15 mouse cellular contexts compared by ENCODE assay signal in genomic region chr9:77463195-77463594, GRCm38 (mm10).
DNase-seq lines count a peak whose midpoint lies in the region; ATAC-seq and TF ChIP-seq lines count a peak whose summit lies in the region.
"Had no signal": no experiment of that assay in that cellular context is flagged by ENCODE, and none has a peak within 500 bp of the region (broad histone marks: within the 10 kb centered on the region; RNA-seq: fewer than 3 reads in every experiment).

No protein-coding gene starts in this region.

- H3K27ac ChIP-seq in heart, postnatal 0 days (ENCODE audit: low read depth): peak overlapping the region; percentile 77
- H3K27ac ChIP-seq: intestine, embryonic 15.5 days; neural tube, embryonic 15.5 days had no signal

- no peak overlapping the region for H3K4me2 ChIP-seq in heart, postnatal 0 days (ENCODE audit: low read depth, low read length)
- H3K4me2 ChIP-seq: intestine, embryonic 15.5 days; limb, embryonic 13.5 days; neural tube, embryonic 15.5 days had no signal

- H3K27me3 ChIP-seq in heart, postnatal 0 days (ENCODE audit: control insufficient read depth, insufficient read depth, low read length): no peaks in the 10 kb centered on the region
- H3K27me3 ChIP-seq: intestine, embryonic 15.5 days; limb, embryonic 13.5 days; neural tube, embryonic 15.5 days had no signal

- H3K4me3 ChIP-seq in heart, postnatal 0 days (ENCODE audit: low read depth, low read length): no peak overlapping the region
- H3K4me3 ChIP-seq: erythroblast, embryonic 14.5 days; intestine, embryonic 15.5 days; limb, embryonic 13.5 days; neural tube, embryonic 15.5 days had no signal

- H3K36me3 ChIP-seq in heart, postnatal 0 days (replicated peaks; ENCODE audit: control insufficient read depth, insufficient read depth, low read length): peaks cover 6% of the 10 kb centered on the region
- H3K36me3 ChIP-seq: intestine, embryonic 15.5 days; neural tube, embryonic 15.5 days had no signal

- no peak for TF ChIP-seq EP300 in heart, postnatal 0 days (IDR thresholded peaks at IDR 0.05; ENCODE audit: low read depth)

- 12% methylated on average over 4 of the region's 4 CpGs for WGBS in heart, postnatal 0 days

- H3K9ac ChIP-seq in heart, postnatal 0 days (replicated peaks; ENCODE audit: low read depth, low read length): no peak overlapping the region
- H3K9ac ChIP-seq: intestine, embryonic 15.5 days; limb, embryonic 13.5 days; neural tube, embryonic 15.5 days had no signal

- peak; percentile 62 for DNase-seq in heart, postnatal 0 days (ENCODE audit: low spot score)
- no peak for DNase-seq in heart, adult 18-20 months
- DNase-seq in CD4-positive, CD25-positive, alpha-beta regulatory T cell, adult 2 months (ENCODE audit: low read depth, low spot score): peak; percentile 44
- DNase-seq in thymus, postnatal 0 days (ENCODE audit: low spot score): peak; percentile 56
- DNase-seq in frontal cortex, postnatal 36 days (ENCODE audit: low spot score in 2 of 2): no peak
- no peak for DNase-seq in adrenal gland, postnatal 10 days
- DNase-seq: adrenal gland, adult 8-10 months; cerebellum, adult 9-10 months; lung, adult 18-20 months; spleen, adult 18-20 months had no signal

- peaks cover 35% of the 10 kb centered on the region for H3K4me1 ChIP-seq in heart, postnatal 0 days (ENCODE audit: control insufficient read depth, insufficient read depth)
- H3K4me1 ChIP-seq: intestine, embryonic 15.5 days had no signal

- no peaks in the 10 kb centered on the region for H3K9me3 ChIP-seq in heart, postnatal 0 days (replicated peaks; ENCODE audit: control insufficient read depth, low read length)
- H3K9me3 ChIP-seq: intestine, embryonic 15.5 days; limb, embryonic 13.5 days; neural tube, embryonic 15.5 days had no signal

- TF ChIP-seq CTCF in heart, postnatal 0 days (IDR thresholded peaks at IDR 0.05; ENCODE audit: low read depth): no peak

- no peak for ATAC-seq in heart, postnatal 0 days (ENCODE audit: insufficient read depth, low read depth)
- ATAC-seq in activated CD4-positive, CD25-positive, alpha-beta regulatory T cell, adult 4 months: peak; percentile 67

Comparison
In these comparisons a context has a peak if more than half of its experiments do, and no peak if none do; other contexts are left out.
1. DNase-seq: peak in heart, postnatal 0 days (single experiment), CD4-positive, CD25-positive, alpha-beta regulatory T cell, adult 2 months (single experiment) and thymus, postnatal 0 days (single experiment); none in heart, adult 18-20 months (0 of 2), frontal cortex, postnatal 36 days (0 of 2) and adrenal gland, postnatal 10 days (single experiment).